Mouse (Mus musculus) hindbrain, embryonic 12.5 days (tissue): ENCODE measurements around the gene Hist1h2bg. TPM values are rescaled to one million over a fixed set of nuclear protein-coding genes. Genes with fewer than 3 reads are reported as not detected.

Source experiments
- ATAC-seq: fragments of 200-750 bp; cut with Nextera tagmentation; 2 replicates; pipeline ENCODE4 v1.8.0; 2017; ENCODE audit warnings: moderate TSS enrichment; ENCODE audit not compliant: low FRiP score
- H3K27ac ChIP-seq: fragments of 300-500 bp; sonication (generic); 2 replicates; pipeline ENCODE4 v1.5.1; 2016; ENCODE audit warnings: mild to moderate bottlenecking
- H3K27me3 ChIP-seq: fragments of 300-500 bp; sonication (generic); 2 replicates; pipeline ENCODE4 v1.6.1; 2016; ENCODE audit warnings: mild to moderate bottlenecking
- H3K36me3 ChIP-seq: fragments of 300-500 bp; sonication (generic); 2 replicates; pipeline ENCODE4 v1.6.1; 2016; ENCODE audit warnings: mild to moderate bottlenecking
- H3K4me1 ChIP-seq: fragments of 300-500 bp; sonication (generic); 2 replicates; pipeline ENCODE4 v1.6.1; 2016
- H3K4me2 ChIP-seq: fragments of 300-500 bp; sonication (generic); replicated peaks from 2 replicates; pipeline ENCODE4 v1.6.1; 2016; ENCODE audit warnings: mild to moderate bottlenecking
- H3K4me3 ChIP-seq: fragments of 300-500 bp; sonication (generic); 2 replicates; pipeline ENCODE4 v1.5.1; 2016; ENCODE audit warnings: mild to moderate bottlenecking
- H3K9ac ChIP-seq: fragments of 300-500 bp; sonication (generic); 2 replicates; pipeline ENCODE4 v1.6.1; 2016; ENCODE audit warnings: mild to moderate bottlenecking, moderate library complexity
- H3K9me3 ChIP-seq: fragments of 300-500 bp; sonication (generic); replicated peaks from 2 replicates; pipeline ENCODE4 v1.6.1; 2016; ENCODE audit warnings: mild to moderate bottlenecking
- WGBS: fragments of 180-500 bp; shearing (Covaris S2); methylation state at CpG from one replicate; pipeline ENCODE4 v1.1.7; 2016; 5-methylcytosine and 5-hydroxymethylcytosine counted together
- microRNA-seq: library from miRNA; unstranded; fragments of <30 nt; microRNA quantifications from one replicate; pipeline ENCODE4, GENCODE M21; 2017
- polyA plus RNA-seq: library from polyadenylated mRNA; unstranded; fragments of >200 nt; fragmentation: Nextera tagmentation; extraction: Ambion mirVana; gene quantifications from 2 replicates; pipeline ENCODE4 v1.2.1, GENCODE M21; 2016

The Hist1h2bg gene
- polyA plus RNA-seq, 1 experiment from 2014 or later: 7.1 TPM

- no peaks in the 10 kb centered on the region for H3K9me3 ChIP-seq
- WGBS: 81% methylated on average over 7 of the region's 7 CpGs
- no peak overlapping the region for H3K4me3 ChIP-seq
- no peaks in the 10 kb centered on the region for H3K27me3 ChIP-seq
- ATAC-seq: no peak
- H3K9ac ChIP-seq: no peak overlapping the region
- H3K4me2 ChIP-seq: no peak overlapping the region
- no peaks in the 10 kb centered on the region for H3K4me1 ChIP-seq
- H3K36me3 ChIP-seq: no peaks in the 10 kb centered on the region
- no peak overlapping the region for H3K27ac ChIP-seq
These were observed 32.0 kb downstream of the Hist1h2bg start for GRCm38 (mm10) chr13:23603182-23603699.

GRCm38 (mm10) chr13:23604452-23604851 lies 33.3 kb downstream of the Hist1h2bg start:
- Histone ChIP-seq H3K27me3 (no peaks in the 10 kb centered on the region), H3K36me3 (no peaks in the 10 kb centered on the region), H3K4me2 (no peak overlapping the region), H3K9ac (no peak overlapping the region), H3K27ac (no peak overlapping the region), H3K4me1 (no peaks in the 10 kb centered on the region), H3K9me3 (no peaks in the 10 kb centered on the region), H3K4me3 (no peak overlapping the region)
- no peak for ATAC-seq
- 100% methylated on average over 3 of the region's 3 CpGs for WGBS

- Histone ChIP-seq H3K4me3 (no peak overlapping the region), H3K9ac (no peak overlapping the region), H3K27me3 (no peaks in the 10 kb centered on the region), H3K9me3 (no peaks in the 10 kb centered on the region), H3K27ac (no peak overlapping the region), H3K4me2 (no peak overlapping the region), H3K4me1 (no peaks in the 10 kb centered on the region), H3K36me3 (no peaks in the 10 kb centered on the region)
- no peak for ATAC-seq
- 87% methylated on average over 3 of the region's 3 CpGs for WGBS
These were observed 33.9 kb downstream of the Hist1h2bg start for GRCm38 (mm10) chr13:23605052-23605451.

DNA sequence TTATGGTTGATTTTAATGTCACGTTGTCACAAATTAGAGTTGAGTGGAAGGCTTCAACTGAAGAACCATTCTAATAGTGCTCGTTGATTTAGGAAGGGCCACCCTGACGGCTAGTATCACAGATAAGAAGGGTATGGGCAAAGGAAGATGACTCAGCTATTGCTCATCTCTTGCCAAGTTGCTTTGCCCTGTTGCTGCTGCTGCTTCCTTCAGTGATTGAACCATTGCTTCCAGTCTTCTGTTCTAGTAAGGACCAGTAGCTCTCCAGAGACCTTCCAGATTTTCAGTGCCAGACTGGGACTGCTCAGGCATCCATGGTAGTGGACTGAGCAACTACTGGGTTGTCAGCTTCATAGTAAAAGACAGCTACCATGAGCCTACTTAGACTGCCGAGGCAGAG lies 38.0 kb downstream of the Hist1h2bg start:
- Histone ChIP-seq H3K36me3 (no peaks in the 10 kb centered on the region), H3K4me2 (no peak overlapping the region), H3K9ac (no peak overlapping the region), H3K27me3 (no peaks in the 10 kb centered on the region), H3K4me3 (no peak overlapping the region), H3K27ac (no peak overlapping the region), H3K4me1 (no peaks in the 10 kb centered on the region), H3K9me3 (no peaks in the 10 kb centered on the region)
- no peak for ATAC-seq
- WGBS: 86% methylated on average over 4 of the region's 4 CpGs

DNA sequence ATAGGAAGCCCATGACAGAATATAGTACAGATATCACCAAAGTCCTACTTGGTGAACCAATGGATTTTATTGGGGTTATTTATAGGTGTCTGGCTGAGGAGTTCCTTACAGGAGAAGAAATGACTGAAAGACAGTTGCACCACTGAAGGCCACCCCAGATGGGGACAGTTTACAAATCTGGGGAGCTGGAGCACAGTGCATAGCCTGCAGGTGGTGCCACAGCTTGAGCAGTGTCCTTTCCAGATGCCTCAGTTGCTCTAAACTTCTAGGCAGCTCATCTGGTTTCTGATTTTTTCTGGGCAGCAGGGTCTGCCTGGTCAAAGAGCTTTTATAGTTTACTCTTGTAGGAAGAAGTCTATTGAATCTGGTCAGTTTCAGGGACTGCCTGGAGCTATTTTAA lies 38.6 kb downstream of the Hist1h2bg start:
- Histone ChIP-seq H3K4me1 (no peaks in the 10 kb centered on the region), H3K36me3 (no peaks in the 10 kb centered on the region), H3K27ac (no peak overlapping the region), H3K4me2 (no peak overlapping the region), H3K4me3 (no peak overlapping the region), H3K9me3 (no peaks in the 10 kb centered on the region), H3K27me3 (no peaks in the 10 kb centered on the region), H3K9ac (no peak overlapping the region)
- no peak for ATAC-seq

DNA sequence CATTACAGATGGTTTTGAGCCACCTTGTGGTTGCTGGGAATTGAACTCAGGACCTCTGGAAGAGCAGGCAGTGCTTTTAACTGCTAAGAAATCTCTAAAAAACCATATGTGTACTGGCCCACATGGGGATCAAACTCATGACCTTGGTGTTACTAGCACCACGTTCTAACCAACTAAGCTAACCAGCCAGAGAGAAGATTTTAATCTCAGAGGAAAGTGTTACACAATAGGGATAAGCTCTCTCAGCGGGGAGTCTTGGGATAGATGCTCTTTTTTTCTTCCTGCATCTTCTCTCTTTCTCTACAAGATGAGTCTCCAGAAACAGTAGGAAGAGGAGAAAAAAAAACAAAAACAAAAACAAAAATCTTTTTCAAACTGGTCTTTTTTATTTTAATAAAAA lies 39.2 kb downstream of the Hist1h2bg start:
- no peaks in the 10 kb centered on the region for H3K27me3 ChIP-seq
- H3K4me3 ChIP-seq: no peak overlapping the region
- WGBS: 77% methylated on average over 2 of the region's 2 CpGs
- H3K27ac ChIP-seq: no peak overlapping the region
- no peaks in the 10 kb centered on the region for H3K9me3 ChIP-seq
- no peaks in the 10 kb centered on the region for H3K4me1 ChIP-seq
- no peak for ATAC-seq
- no peak overlapping the region for H3K9ac ChIP-seq
- no peaks in the 10 kb centered on the region for H3K36me3 ChIP-seq
- H3K4me2 ChIP-seq: no peak overlapping the region

DNA sequence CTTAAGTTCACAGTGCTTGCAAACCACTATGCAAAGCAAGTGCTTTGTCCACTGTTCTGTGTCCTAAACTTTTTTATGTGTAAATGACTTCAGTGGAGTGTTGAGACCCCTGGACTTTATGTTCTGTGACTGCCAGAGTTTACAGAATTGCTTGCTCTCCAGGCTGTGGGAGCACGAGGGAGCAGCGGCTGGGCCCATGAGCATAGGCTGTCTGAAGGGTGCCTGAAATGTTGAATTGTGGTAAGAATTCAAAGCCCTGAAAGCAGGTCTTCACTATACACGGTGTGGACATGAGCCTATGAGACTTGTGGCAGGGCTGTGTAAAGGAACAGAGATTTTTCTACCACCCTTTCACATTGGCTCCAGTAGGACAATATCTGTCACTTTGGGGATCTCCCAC lies 40.4 kb downstream of the Hist1h2bg start:
- no peaks in the 10 kb centered on the region for H3K36me3 ChIP-seq
- H3K9ac ChIP-seq: no peak overlapping the region
- H3K9me3 ChIP-seq: no peaks in the 10 kb centered on the region
- H3K4me2 ChIP-seq: no peak overlapping the region
- 92% methylated on average over 3 of the region's 3 CpGs for WGBS
- no peak for ATAC-seq
- no peak overlapping the region for H3K27ac ChIP-seq
- H3K4me3 ChIP-seq: no peak overlapping the region
- no peaks in the 10 kb centered on the region for H3K27me3 ChIP-seq
- no peaks in the 10 kb centered on the region for H3K4me1 ChIP-seq

- Histone ChIP-seq H3K4me2 (peak overlapping the region; percentile 94), H3K4me3 (peak overlapping the region; percentile 61), H3K27me3 (no peaks in the 10 kb centered on the region), H3K36me3 (no peaks in the 10 kb centered on the region), H3K9me3 (no peaks in the 10 kb centered on the region), H3K9ac (peak overlapping the region; percentile 86), H3K4me1 (peaks cover 6% of the 10 kb centered on the region), H3K27ac (peak overlapping the region; percentile 97)
- 56% methylated on average over 12 of the region's 12 CpGs for WGBS
- ATAC-seq: no peak
These were observed 49.0 kb downstream of the Hist1h2bg start for GRCm38 (mm10) chr13:23620056-23620732.

DNA sequence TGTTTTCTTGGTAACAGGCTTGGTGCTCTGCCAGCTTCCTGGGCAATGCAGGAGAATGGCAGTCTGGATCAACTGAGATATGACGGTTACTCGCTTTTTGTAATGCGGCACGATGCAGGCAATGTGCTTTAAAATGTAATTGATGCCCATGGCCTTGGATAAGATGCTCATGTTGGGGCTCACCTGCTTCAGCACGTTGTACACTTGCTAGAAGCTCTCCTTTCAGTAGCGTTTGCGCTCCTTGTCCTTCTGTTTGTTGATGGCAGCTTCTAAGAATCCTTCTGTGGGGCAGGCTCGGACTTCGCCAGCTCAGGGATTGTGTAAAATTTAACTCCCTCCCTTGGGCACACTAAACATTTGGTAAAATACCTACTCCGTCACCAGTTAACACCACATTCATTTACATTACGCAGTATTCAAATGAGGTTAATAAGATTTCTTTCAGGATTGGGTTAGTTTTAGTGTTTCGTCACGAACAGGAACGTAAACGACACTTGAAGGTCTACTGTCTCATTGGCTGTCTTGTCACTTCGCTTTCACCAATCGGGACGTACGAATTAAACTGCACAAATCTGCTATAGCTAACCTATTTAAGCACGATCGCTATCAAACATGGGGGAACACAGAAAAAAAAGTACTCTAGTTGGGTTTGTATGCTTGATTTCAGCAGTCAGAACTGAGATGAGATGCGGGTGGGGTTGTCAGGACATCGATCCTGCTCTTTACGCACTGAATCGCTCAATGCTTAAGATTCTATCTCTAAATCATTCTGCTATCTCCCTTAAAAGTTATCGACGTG lies 49.7 kb downstream of the Hist1h2bg start, which contains the start of gene Hist1h2be:
TSS of gene Hist1h2be (minus strand) at position 392 of the 799 bp plus-strand sequence.
- no peaks in the 10 kb centered on the region for H3K27me3 ChIP-seq
- ATAC-seq: peak; percentile 87
- under 1% methylated on average over 27 of the region's 27 CpGs for WGBS
- peak within 1 kb of the TSS; percentile 94 for H3K4me2 ChIP-seq
- H3K9me3 ChIP-seq: no peaks in the 10 kb centered on the region
- peak within 1 kb of the TSS; percentile 86 for H3K9ac ChIP-seq
- peak within 1 kb of the TSS; percentile 97 for H3K27ac ChIP-seq
- H3K4me1 ChIP-seq: peaks cover 6% of the 10 kb centered on the region
- H3K36me3 ChIP-seq: no peaks in the 10 kb centered on the region
- H3K4me3 ChIP-seq: peak within 1 kb of the TSS; percentile 61

Small RNA genes lying within 50 kb of the gene (microRNA-seq; reads per million reads assigned to microRNA genes)
- gene Gm44297 (not detected), gene Gm44359 (not detected), gene Gm44394 (not detected)

Other genes with a start within 250 kb of the Hist1h2bg start
- gene Zfp322a, start 202.2 kb upstream of the Hist1h2bg start, polyA plus RNA-seq: 58.9 and 63.2 TPM in 2 replicates
- gene Abt1, start 147.5 kb upstream of the Hist1h2bg start, polyA plus RNA-seq: 11.6 and 12.0 TPM in 2 replicates
- 0.12 TPM in 1 of 2 replicates, not detected in the other for gene Btn1a1, start 105.5 kb upstream of the Hist1h2bg start, polyA plus RNA-seq
- gene Btn2a2, start 82.5 kb upstream of the Hist1h2bg start, polyA plus RNA-seq: 0.34 and 0.43 TPM in 2 replicates
- gene Hist1h4h, start 40.3 kb upstream of the Hist1h2bg start, polyA plus RNA-seq: 5.7 and 6.9 TPM in 2 replicates
- gene Hist1h2af, start 37.5 kb upstream of the Hist1h2bg start, polyA plus RNA-seq: 5.2 TPM in 1 of 2 replicates, not detected in the other
- gene Hist1h3g, start 36.0 kb upstream of the Hist1h2bg start, polyA plus RNA-seq: 2.2 and 4.4 TPM in 2 replicates
- gene Hist1h2bh, start 28.0 kb upstream of the Hist1h2bg start, polyA plus RNA-seq: 0.37 and 0.57 TPM in 2 replicates
- 0.66 and 1.4 TPM in 2 replicates for gene Hist1h3f, start 27.3 kb upstream of the Hist1h2bg start, polyA plus RNA-seq
- 1.4 TPM in 1 of 2 replicates, not detected in the other for gene Hist1h4f, start 19.7 kb upstream of the Hist1h2bg start, polyA plus RNA-seq
- 0.23 and 0.39 TPM in 2 replicates for gene Hist1h1d, start 18.1 kb upstream of the Hist1h2bg start, polyA plus RNA-seq
- gene Hist1h3e, start 9.0 kb upstream of the Hist1h2bg start, polyA plus RNA-seq: 4.4 and 5.6 TPM in 2 replicates
- 67.4 and 81.6 TPM in 2 replicates for gene Hist1h2ae, start 176 bp upstream of the Hist1h2bg start, polyA plus RNA-seq
- 4.4 and 7.2 TPM in 2 replicates for gene Hist1h2bf, start 2.8 kb downstream of the Hist1h2bg start, polyA plus RNA-seq
- 0.46 and 2.5 TPM in 2 replicates for gene Hist1h2ad, start 3.0 kb downstream of the Hist1h2bg start, polyA plus RNA-seq
- 2.2 and 4.8 TPM in 2 replicates for gene Hist1h3d, start 4.4 kb downstream of the Hist1h2bg start, polyA plus RNA-seq
- 66.9 and 82.3 TPM in 2 replicates for gene Hist1h4d, start 10.2 kb downstream of the Hist1h2bg start, polyA plus RNA-seq
- gene Hist1h2be, start 49.7 kb downstream of the Hist1h2bg start, polyA plus RNA-seq: 1.9 and 2.2 TPM in 2 replicates
- gene Hist1h1e, start 51.2 kb downstream of the Hist1h2bg start, polyA plus RNA-seq: 17.0 and 18.8 TPM in 2 replicates
- gene Hist1h2ac, start 112.6 kb downstream of the Hist1h2bg start, polyA plus RNA-seq: 0.72 and 0.93 TPM in 2 replicates
- 25.1 and 26.1 TPM in 2 replicates for gene Hist1h2bc, start 112.8 kb downstream of the Hist1h2bg start, polyA plus RNA-seq
- gene Hist1h1t, start 124.4 kb downstream of the Hist1h2bg start, polyA plus RNA-seq: not detected in 2 replicates
- 3.6 and 4.2 TPM in 2 replicates for gene Hist1h4c, start 127.1 kb downstream of the Hist1h2bg start, polyA plus RNA-seq
- gene Hfe, start 139.5 kb downstream of the Hist1h2bg start, polyA plus RNA-seq: 4.9 and 5.2 TPM in 2 replicates
- 15.0 and 15.4 TPM in 2 replicates for gene Hist1h1c, start 167.4 kb downstream of the Hist1h2bg start, polyA plus RNA-seq
- 9.7 and 11.6 TPM in 2 replicates for gene Hist1h3c, start 174.2 kb downstream of the Hist1h2bg start, polyA plus RNA-seq
- 2.2 and 2.9 TPM in 2 replicates for gene Hist1h2bb, start 175.3 kb downstream of the Hist1h2bg start, polyA plus RNA-seq
- gene Hist1h2ab, start 179.7 kb downstream of the Hist1h2bg start, polyA plus RNA-seq: 22.4 and 45.2 TPM in 2 replicates
- gene Hist1h3b, start 180.9 kb downstream of the Hist1h2bg start, polyA plus RNA-seq: 4.5 and 11.1 TPM in 2 replicates
- 5.0 and 5.5 TPM in 2 replicates for gene Hist1h4b, start 185.6 kb downstream of the Hist1h2bg start, polyA plus RNA-seq
- 0.72 TPM in 1 of 2 replicates, not detected in the other for gene Hist1h4a, start 189.8 kb downstream of the Hist1h2bg start, polyA plus RNA-seq
- gene Hist1h3a, start 191.0 kb downstream of the Hist1h2bg start, polyA plus RNA-seq: 3.3 and 6.1 TPM in 2 replicates
- gene Hist1h1a, start 192.3 kb downstream of the Hist1h2bg start, polyA plus RNA-seq: 2.4 and 2.7 TPM in 2 replicates
- not detected in 2 replicates for gene Trim38, start 198.5 kb downstream of the Hist1h2bg start, polyA plus RNA-seq
- not detected in 2 replicates for gene Slc17a2, start 235.6 kb downstream of the Hist1h2bg start, polyA plus RNA-seq